Mouse (Mus musculus) liver, embryonic 14.5 days (tissue): ENCODE results near the gene Dlgap1. TPM values are rescaled to one million over a fixed set of nuclear protein-coding genes. Genes with fewer than 3 reads are reported as not detected.

Experiments used
- ATAC-seq: fragments of 200-750 bp; cut with Nextera tagmentation; 2 replicates; pipeline ENCODE4 v1.8.0; 2017; ENCODE audit warnings: moderate number of reproducible peaks, mild to moderate bottlenecking, moderate library complexity; ENCODE audit not compliant: insufficient read depth
- DNase-seq, 3 experiments: peaks; one replicate each; pipeline ENCODE4 v3.0.0-alpha.2; 2012 to 2013; ENCODE audit warnings: low read depth in 3 of 3, low spot score in 3 of 3
- H3K27ac ChIP-seq: fragments of 300-500 bp; sonication (generic); 2 replicates; pipeline ENCODE4 v1.5.1; 2014; ENCODE audit warnings: moderate library complexity, mild to moderate bottlenecking, control low read depth, inconsistent platforms
- H3K27me3 ChIP-seq: fragments of 300-500 bp; sonication (generic); 2 replicates; pipeline ENCODE4 v1.6.1; 2014; ENCODE audit warnings: mild to moderate bottlenecking, low read length, moderate library complexity; ENCODE audit not compliant: control insufficient read depth, insufficient read depth
- H3K36me3 ChIP-seq: fragments of 300-500 bp; sonication (generic); replicated peaks from 2 replicates; pipeline ENCODE4 v1.6.1; 2014; ENCODE audit warnings: low read depth; ENCODE audit not compliant: control insufficient read depth, insufficient read depth
- H3K4me1 ChIP-seq, 2 experiments: fragments of 200-500 bp in 1 of 2; fragments of 300-500 bp in 1 of 2; sonication (generic) in 1 of 2; replicated peaks; 2 replicates each; pipeline ENCODE4 v1.6.1; 2012 to 2014; ENCODE audit warnings: antibody characterized with exemption in 1 of 2, inconsistent platforms in 1 of 2, low read length in 1 of 2; ENCODE audit not compliant: control insufficient read depth in 2 of 2, insufficient read depth in 2 of 2
- H3K4me2 ChIP-seq: fragments of 300-500 bp; sonication (generic); 2 replicates; pipeline ENCODE4 v1.6.1; 2014; ENCODE audit warnings: low read depth, mild to moderate bottlenecking, control low read depth, moderate library complexity
- H3K4me3 ChIP-seq, 2 experiments: fragments of 200-500 bp in 1 of 2; fragments of 300-500 bp in 1 of 2; sonication (generic) in 1 of 2; 2 replicates each; pipeline ENCODE4 v1.5.1; 2012 to 2014; ENCODE audit warnings: low read depth in 2 of 2, low read length in 2 of 2, mild to moderate bottlenecking in 2 of 2, control low read depth in 1 of 2, inconsistent platforms in 1 of 2, moderate library complexity in 1 of 2; ENCODE audit not compliant: insufficient read depth in 1 of 2
- H3K9ac ChIP-seq: fragments of 300-500 bp; sonication (generic); replicated peaks from 2 replicates; pipeline ENCODE4 v1.6.1; 2014; ENCODE audit warnings: mild to moderate bottlenecking, control low read depth, moderate library complexity
- H3K9me3 ChIP-seq: fragments of 300-500 bp; sonication (generic); 2 replicates; pipeline ENCODE4 v1.6.1; 2016; ENCODE audit warnings: low read length, mixed read lengths; ENCODE audit not compliant: control insufficient read depth
- CTCF ChIP-seq: IDR thresholded peaks from 2 replicates; pipeline ENCODE4 v1.5.1; 2016; ENCODE audit warnings: antibody characterized with exemption, low read depth, control low read depth
- EP300 ChIP-seq: IDR thresholded peaks from 2 replicates; pipeline ENCODE4 v1.6.1; 2016; ENCODE audit warnings: antibody characterized with exemption, low read depth
- WGBS: fragments of 180-500 bp; shearing (Covaris S2); extraction: QIAGEN DNeasy Blood & Tissue Kit; methylation state at CpG from one replicate; pipeline ENCODE4 v1.1.7; 2014; ENCODE audit not compliant: insufficient replicate concordance; 5-methylcytosine and 5-hydroxymethylcytosine counted together
- polyA plus RNA-seq, 2 experiments: library from polyadenylated mRNA; depleted of rRNA in 1 of 2; stranded (reverse) in 1 of 2; unstranded in 1 of 2; fragments of >200 nt; fragmentation: Nextera tagmentation in 1 of 2; extraction: Ambion mirVana in 1 of 2; gene quantifications; 2 replicates each; pipeline versions ENCODE4 v1.2.1 to v1.2.3; 2012 to 2014

Dlgap1 gene
- polyA plus RNA-seq, 2 experiments = 0.01 TPM; not detected in 1

DNA sequence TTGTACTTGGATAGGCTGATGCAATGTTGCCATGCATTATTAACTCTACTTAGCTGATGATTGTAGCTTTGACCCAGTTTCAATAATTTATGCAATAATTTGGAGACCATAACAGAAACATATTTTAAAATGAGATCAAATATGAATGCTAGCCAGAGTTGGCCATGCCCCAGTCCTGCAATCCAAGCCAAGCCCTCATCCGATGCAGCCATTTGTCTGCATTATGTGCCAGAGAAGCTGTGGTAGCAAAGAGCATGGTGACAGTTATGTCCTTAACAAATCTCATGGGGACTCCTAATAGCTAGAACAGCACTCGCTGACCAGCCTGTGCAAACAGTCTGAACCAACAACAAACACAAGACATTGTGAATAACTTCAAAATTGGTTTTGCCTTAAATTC, 303.3 kb downstream of the Dlgap1 start:
- Histone ChIP-seq H3K27me3 (no peaks in the 10 kb centered on the region), H3K4me2 (no peak overlapping the region), H3K4me1 (no peaks in the 10 kb centered on the region), H3K36me3 (no peaks in the 10 kb centered on the region), H3K9me3 (no peaks in the 10 kb centered on the region), H3K4me3 (no peak overlapping the region), H3K9ac (no peak overlapping the region), H3K27ac (no peak overlapping the region)
- no peak for DNase-seq
- ATAC-seq = no peak
- TF ChIP-seq EP300 = no peak
- 63% methylated on average over 2 of the region's 2 CpGs for WGBS

DNA sequence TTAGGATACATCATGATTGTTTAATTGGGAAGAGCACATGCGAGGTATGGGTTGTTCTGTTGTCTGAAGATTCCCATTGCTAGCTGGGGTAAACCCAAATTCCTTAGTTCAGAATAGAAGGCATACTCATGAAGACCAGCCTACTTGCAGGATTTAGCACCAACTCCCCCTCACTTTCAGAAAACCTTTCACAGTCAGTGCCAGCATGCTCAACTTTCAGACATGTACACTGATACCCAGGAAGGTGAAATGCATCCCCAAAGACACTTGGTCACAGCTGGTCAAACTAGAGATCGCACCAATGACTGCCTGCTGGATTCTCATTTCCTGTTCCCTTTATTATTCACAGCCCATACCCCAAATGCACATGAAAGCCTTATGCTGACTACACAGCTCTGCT, 318.8 kb downstream of the Dlgap1 start:
- Histone ChIP-seq H3K9ac (no peak overlapping the region), H3K36me3 (no peaks in the 10 kb centered on the region), H3K27me3 (no peaks in the 10 kb centered on the region), H3K4me1 (no peaks in the 10 kb centered on the region), H3K27ac (no peak overlapping the region), H3K4me3 (no peak overlapping the region), H3K4me2 (no peak overlapping the region), H3K9me3 (no peaks in the 10 kb centered on the region)
- TF ChIP-seq CTCF (no peak), EP300 (no peak)
- ATAC-seq (no peak), DNase-seq (no peak)
- WGBS = 63% methylated on average over 2 of the region's 2 CpGs

GRCm38 (mm10) chr17:70294106-70294505, 325.2 kb downstream of the Dlgap1 start:
- H3K4me3 ChIP-seq = no peak overlapping the region
- WGBS = 52% methylated on average over 7 of the region's 7 CpGs
- no peak overlapping the region for H3K4me2 ChIP-seq
- H3K4me1 ChIP-seq = no peaks in the 10 kb centered on the region
- TF ChIP-seq EP300 (no peak), CTCF (no peak)
- H3K36me3 ChIP-seq = no peaks in the 10 kb centered on the region
- H3K27me3 ChIP-seq = no peaks in the 10 kb centered on the region
- H3K9me3 ChIP-seq = no peaks in the 10 kb centered on the region
- DNase-seq = no peak
- H3K9ac ChIP-seq = no peak overlapping the region
- H3K27ac ChIP-seq = no peak overlapping the region
- no peak for ATAC-seq

DNA sequence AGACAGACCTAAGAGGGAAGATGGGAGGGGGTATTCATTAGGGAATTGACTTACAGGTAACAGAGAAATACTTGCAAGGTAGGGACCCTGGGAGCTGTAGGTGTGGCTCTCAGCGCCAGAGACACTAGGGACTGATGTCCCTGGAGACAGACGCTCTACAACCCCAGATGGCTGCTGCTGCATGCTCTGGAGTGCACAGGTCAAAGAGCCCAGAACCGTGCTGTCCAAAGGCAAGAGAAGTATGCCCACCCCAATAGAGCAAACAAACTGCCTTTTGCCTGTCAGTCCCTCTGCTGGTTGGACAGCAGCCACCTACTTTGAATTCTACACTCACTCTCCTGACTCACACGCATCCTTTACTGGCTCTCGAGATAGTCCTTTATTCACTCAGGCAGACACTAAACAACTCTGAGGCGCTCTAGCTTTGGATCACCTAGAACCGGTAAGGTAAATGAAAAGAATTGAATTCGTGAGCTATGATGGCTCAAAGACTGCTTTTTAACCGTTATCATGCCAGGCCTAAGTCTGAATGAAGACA, 333.1 kb downstream of the Dlgap1 start:
- no peak overlapping the region for H3K4me2 ChIP-seq
- H3K4me3 ChIP-seq = no peak overlapping the region
- no peaks in the 10 kb centered on the region for H3K4me1 ChIP-seq
- no peak for ATAC-seq
- H3K36me3 ChIP-seq = no peaks in the 10 kb centered on the region
- TF ChIP-seq EP300 (no peak), CTCF (no peak)
- WGBS = 59% methylated on average over 9 of the region's 9 CpGs
- H3K27ac ChIP-seq = no peak overlapping the region
- no peaks in the 10 kb centered on the region for H3K27me3 ChIP-seq
- DNase-seq = no peak
- no peak overlapping the region for H3K9ac ChIP-seq
- H3K9me3 ChIP-seq = no peaks in the 10 kb centered on the region

DNA sequence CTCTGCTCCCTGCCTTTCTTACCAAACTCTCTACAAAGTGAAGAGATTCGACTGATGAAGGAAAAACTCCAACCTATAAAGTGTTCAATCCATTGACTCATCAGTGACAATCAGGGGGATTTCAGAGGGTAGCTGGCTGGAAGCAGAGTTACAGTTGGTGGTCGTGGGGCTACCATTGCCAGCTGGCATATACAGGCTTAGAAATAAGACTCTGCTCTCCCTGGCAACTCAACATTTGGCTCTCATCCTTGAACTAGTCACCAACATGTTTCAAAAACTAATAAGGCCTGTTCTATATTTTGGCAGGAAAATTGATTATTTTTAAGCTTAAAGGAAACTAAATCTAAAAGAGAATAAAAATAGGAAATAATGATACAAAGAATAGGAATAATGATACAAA, 333.8 kb downstream of the Dlgap1 start:
- ATAC-seq = no peak
- Histone ChIP-seq H3K27ac (no peak overlapping the region), H3K4me3 (no peak overlapping the region), H3K9me3 (no peaks in the 10 kb centered on the region), H3K4me1 (no peaks in the 10 kb centered on the region), H3K36me3 (no peaks in the 10 kb centered on the region), H3K4me2 (no peak overlapping the region), H3K27me3 (no peaks in the 10 kb centered on the region), H3K9ac (no peak overlapping the region)
- WGBS = 38% methylated on average over 2 of the region's 2 CpGs
- TF ChIP-seq EP300 (no peak), CTCF (no peak)
- no peak for DNase-seq

- ATAC-seq (no peak), DNase-seq (no peak)
- H3K4me1 ChIP-seq = no peaks in the 10 kb centered on the region
- no peaks in the 10 kb centered on the region for H3K9me3 ChIP-seq
- 64% methylated on average over 5 of the region's 5 CpGs for WGBS
- no peak overlapping the region for H3K9ac ChIP-seq
- TF ChIP-seq CTCF (no peak), EP300 (no peak)
- H3K4me2 ChIP-seq = no peak overlapping the region
- no peaks in the 10 kb centered on the region for H3K27me3 ChIP-seq
- no peaks in the 10 kb centered on the region for H3K36me3 ChIP-seq
- H3K27ac ChIP-seq = no peak overlapping the region
- no peak overlapping the region for H3K4me3 ChIP-seq
Measured at GRCm38 (mm10) chr17:70305021-70305420, 336.1 kb downstream of the Dlgap1 start.
